Mouse (Mus musculus): ENCODE measurements around the gene Rcan2.

- TF ChIP-seq CTCF (IDR thresholded peaks at IDR 0.05; ENCODE audit: extremely low read depth, insufficient read length, insufficient replicate concordance, low read depth, low read length) (no peak), POLR2A (IDR thresholded peaks at IDR 0.05; ENCODE audit: low read depth, low read length) (no peak)
Measured at GRCm38 (mm10) chr17:43877425-43877824, 76.3 kb downstream of the Rcan2 start.
